Comparison of ENCODE assay signal across 19 mouse cellular contexts in the genomic region with DNA sequence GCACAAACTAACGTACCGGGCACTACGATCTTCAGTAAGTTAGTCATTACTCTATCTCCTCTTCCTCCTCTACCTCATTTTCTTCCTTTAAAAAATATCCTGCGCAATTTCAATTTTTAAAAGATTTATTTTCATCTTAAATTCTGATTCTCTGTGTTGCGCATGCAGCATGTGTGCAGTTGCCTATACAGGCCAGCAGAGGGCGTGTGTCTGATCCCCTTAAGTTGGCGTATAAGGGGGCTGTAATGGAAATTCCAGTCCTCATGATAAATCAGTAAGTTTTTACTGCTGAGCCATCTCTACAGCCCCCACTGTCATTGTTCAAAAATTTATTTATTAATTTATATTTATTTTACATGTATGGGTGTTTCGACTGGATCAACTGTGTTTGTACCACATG. TPM values are rescaled to one million over a fixed set of nuclear protein-coding genes. Genes with fewer than 3 reads are reported as not detected.
DNase-seq lines count a peak whose midpoint lies in the region; ATAC-seq and TF ChIP-seq lines count a peak whose summit lies in the region.
"Had no signal": no experiment of that assay in that cellular context is flagged by ENCODE, and none has a peak within 500 bp of the region (broad histone marks: within the 10 kb centered on the region; RNA-seq: fewer than 3 reads in every experiment).

No protein-coding gene starts in this region.

- WGBS in hindbrain, postnatal 0 days, result 71% methylated on average over 8 of the region's 8 CpGs
- 69% methylated on average over 8 of the region's 8 CpGs for WGBS in hindbrain, embryonic 11.5 days
- 72% methylated on average over 8 of the region's 8 CpGs for WGBS in midbrain, postnatal 0 days
- WGBS in midbrain, embryonic 10.5 days, result 72% methylated on average over 8 of the region's 8 CpGs
- 70% methylated on average over 8 of the region's 8 CpGs for WGBS in hindbrain, embryonic 10.5 days

- H3K9me3 ChIP-seq in hindbrain, postnatal 0 days (ENCODE audit: low read length), result no peaks in the 10 kb centered on the region
- no peaks in the 10 kb centered on the region for H3K9me3 ChIP-seq in hindbrain, embryonic 11.5 days (ENCODE audit: control insufficient read depth, low read length)
- no peaks in the 10 kb centered on the region for H3K9me3 ChIP-seq in midbrain, postnatal 0 days (ENCODE audit: low read length)
- H3K9me3 ChIP-seq in midbrain, embryonic 10.5 days (replicated peaks), result no peaks in the 10 kb centered on the region
- no peaks in the 10 kb centered on the region for H3K9me3 ChIP-seq in MEL (replicated peaks; ENCODE audit: insufficient read depth, low read length)
- H3K9me3 ChIP-seq in hindbrain, embryonic 10.5 days, result no peaks in the 10 kb centered on the region
- H3K9me3 ChIP-seq: embryonic facial prominence, embryonic 12.5 days; forebrain, embryonic 15.5 days; megakaryocyte, embryonic 14.5 days; neural tube, embryonic 13.5 days had no signal

- peak; percentile 66 for TF ChIP-seq CTCF in hindbrain, postnatal 0 days (IDR thresholded peaks at IDR 0.05; ENCODE audit: low read depth)
- TF ChIP-seq CTCF in midbrain, postnatal 0 days (IDR thresholded peaks at IDR 0.05), result peak; percentile 69
- peak in 2 of 3 experiments; percentile 75 to 77; a peak in 4 of 6 replicates for TF ChIP-seq CTCF in MEL (IDR thresholded peaks at IDR 0.05 in 2 of 3, conservative IDR thresholded peaks at IDR 0.05 in 1 of 3; ENCODE audit: control insufficient read depth in 1 of 3, insufficient read depth in 1 of 3, low read depth in 2 of 3, low read length in 3 of 3, poor library complexity in 1 of 3, severe bottlenecking in 1 of 3)

- no peak for TF ChIP-seq POLR2A in MEL (IDR thresholded peaks at IDR 0.05; ENCODE audit: control insufficient read depth in 1 of 2, insufficient read depth in 1 of 2, low read depth in 1 of 2, low read length in 2 of 2, poor library complexity in 1 of 2)

- H3K27ac ChIP-seq in hindbrain, postnatal 0 days, result no peak overlapping the region
- no peak overlapping the region for H3K27ac ChIP-seq in hindbrain, embryonic 11.5 days (ENCODE audit: low read depth, low read length)
- H3K27ac ChIP-seq in midbrain, postnatal 0 days (ENCODE audit: low read depth, low read length), result no peak overlapping the region
- no peak overlapping the region for H3K27ac ChIP-seq in midbrain, embryonic 10.5 days (replicated peaks)
- H3K27ac ChIP-seq in MEL (ENCODE audit: control insufficient read depth, low read depth, low read length), result no peak overlapping the region
- no peak overlapping the region for H3K27ac ChIP-seq in hindbrain, embryonic 10.5 days
- H3K27ac ChIP-seq: embryonic facial prominence, embryonic 12.5 days; forebrain, embryonic 15.5 days; neural tube, embryonic 13.5 days had no signal

- H3K9ac ChIP-seq in hindbrain, postnatal 0 days (replicated peaks; ENCODE audit: low read length), result no peak overlapping the region
- no peak overlapping the region for H3K9ac ChIP-seq in hindbrain, embryonic 11.5 days (ENCODE audit: low read depth, low read length)
- no peak overlapping the region for H3K9ac ChIP-seq in midbrain, postnatal 0 days (replicated peaks; ENCODE audit: low read length, poor library complexity, severe bottlenecking)
- H3K9ac ChIP-seq in MEL (ENCODE audit: control insufficient read depth, low read depth, low read length, poor library complexity, severe bottlenecking), result no peak overlapping the region
- H3K9ac ChIP-seq: embryonic facial prominence, embryonic 12.5 days; forebrain, embryonic 15.5 days; neural tube, embryonic 13.5 days had no signal

- TF ChIP-seq RAD21 in MEL (IDR thresholded peaks at IDR 0.05; ENCODE audit: low read depth, low read length), result no peak

- no peak overlapping the region for H3K4me3 ChIP-seq in hindbrain, postnatal 0 days (ENCODE audit: low read length)
- no peak overlapping the region for H3K4me3 ChIP-seq in hindbrain, embryonic 11.5 days (ENCODE audit: low read depth, low read length)
- no peak overlapping the region for H3K4me3 ChIP-seq in midbrain, postnatal 0 days (ENCODE audit: low read depth, low read length)
- no peak overlapping the region for H3K4me3 ChIP-seq in midbrain, embryonic 10.5 days
- H3K4me3 ChIP-seq in MEL (ENCODE audit: control insufficient read depth in 1 of 2, insufficient read depth in 1 of 2, low read depth in 2 of 2, low read length in 2 of 2), result no peak overlapping the region
- H3K4me3 ChIP-seq in hindbrain, embryonic 10.5 days, result no peak overlapping the region
- H3K4me3 ChIP-seq: embryonic facial prominence, embryonic 12.5 days; forebrain, embryonic 15.5 days; megakaryocyte, embryonic 14.5 days; neural tube, embryonic 13.5 days had no signal

- no peak for ATAC-seq in hindbrain, postnatal 0 days
- no peak for ATAC-seq in hindbrain, embryonic 11.5 days (ENCODE audit: low FRiP score)
- ATAC-seq in midbrain, postnatal 0 days (ENCODE audit: low FRiP score), result no peak
- ATAC-seq in erythroid progenitor cell, adult 5-6 weeks (replicated peaks; ENCODE audit: low FRiP score, poor library complexity, severe bottlenecking), result no peak
- ATAC-seq: forebrain, embryonic 15.5 days; intestine, embryonic 16.5 days had no signal

- no peaks in the 10 kb centered on the region for H3K36me3 ChIP-seq in hindbrain, postnatal 0 days (ENCODE audit: insufficient read depth, low read length)
- no peaks in the 10 kb centered on the region for H3K36me3 ChIP-seq in hindbrain, embryonic 11.5 days (ENCODE audit: control insufficient read depth, insufficient read depth, low read length)
- no peaks in the 10 kb centered on the region for H3K36me3 ChIP-seq in midbrain, postnatal 0 days (ENCODE audit: insufficient read depth, low read length)
- no peaks in the 10 kb centered on the region for H3K36me3 ChIP-seq in midbrain, embryonic 10.5 days
- H3K36me3 ChIP-seq in MEL (ENCODE audit: control insufficient read depth in 1 of 2, insufficient read depth in 2 of 2, low read length in 2 of 2), result no peaks in the 10 kb centered on the region
- no peaks in the 10 kb centered on the region for H3K36me3 ChIP-seq in hindbrain, embryonic 10.5 days
- H3K36me3 ChIP-seq: embryonic facial prominence, embryonic 12.5 days; forebrain, embryonic 15.5 days; neural tube, embryonic 13.5 days had no signal

- H3K4me2 ChIP-seq in hindbrain, postnatal 0 days (ENCODE audit: low read depth, low read length), result no peak overlapping the region
- no peak overlapping the region for H3K4me2 ChIP-seq in hindbrain, embryonic 11.5 days (replicated peaks; ENCODE audit: low read depth, low read length)
- H3K4me2 ChIP-seq in midbrain, postnatal 0 days (ENCODE audit: low read depth, low read length, poor library complexity, severe bottlenecking), result no peak overlapping the region
- H3K4me2 ChIP-seq: embryonic facial prominence, embryonic 12.5 days; forebrain, embryonic 15.5 days; neural tube, embryonic 13.5 days had no signal

- H3K27me3 ChIP-seq in hindbrain, postnatal 0 days (ENCODE audit: insufficient read depth, low read length), result no peaks in the 10 kb centered on the region
- no peaks in the 10 kb centered on the region for H3K27me3 ChIP-seq in hindbrain, embryonic 11.5 days (ENCODE audit: control insufficient read depth, insufficient read depth, low read length)
- no peaks in the 10 kb centered on the region for H3K27me3 ChIP-seq in midbrain, postnatal 0 days (ENCODE audit: insufficient read depth, low read length)
- H3K27me3 ChIP-seq in midbrain, embryonic 10.5 days (ENCODE audit: low read depth, poor library complexity, severe bottlenecking), result no peaks in the 10 kb centered on the region
- peaks cover 2 to 3% of the 10 kb centered on the region in 2 experiments; a peak in 3 of 4 replicates for H3K27me3 ChIP-seq in MEL (ENCODE audit: control insufficient read depth in 1 of 2, insufficient read depth in 2 of 2, low read length in 2 of 2)
- no peaks in the 10 kb centered on the region for H3K27me3 ChIP-seq in hindbrain, embryonic 10.5 days (ENCODE audit: insufficient read depth, poor library complexity, severe bottlenecking)
- H3K27me3 ChIP-seq: embryonic facial prominence, embryonic 12.5 days; forebrain, embryonic 15.5 days; neural tube, embryonic 13.5 days had no signal

- H3K79me2 ChIP-seq in MEL (ENCODE audit: control insufficient read depth, insufficient read depth, low read length, poor library complexity), result no peaks in the 10 kb centered on the region

- peak; percentile 31 for DNase-seq in hindbrain, postnatal 0 days (ENCODE audit: low spot score)
- DNase-seq in hindbrain, embryonic 11.5 days (ENCODE audit: low spot score), result no peak
- DNase-seq in midbrain, postnatal 0 days (ENCODE audit: low spot score), result no peak
- no peak for DNase-seq in midbrain, embryonic 10.5 days (ENCODE audit: low spot score)
- DNase-seq in MEL (ENCODE audit: low read depth, low spot score), result peak; percentile 67
- DNase-seq in naive thymus-derived CD4-positive, alpha-beta T cell, adult 2 months (ENCODE audit: low read depth), result peak; percentile 29
- no peak for DNase-seq in hindbrain, embryonic 10.5 days (ENCODE audit: low spot score)
- DNase-seq: adrenal gland, adult 8-10 months; cerebellum, adult 2 months; heart, postnatal 10 days had no signal

- TF ChIP-seq EP300 in MEL (IDR thresholded peaks at IDR 0.05; ENCODE audit: low read depth in 1 of 2, low read length in 2 of 2), result no peak

- H3K4me1 ChIP-seq in hindbrain, postnatal 0 days (ENCODE audit: insufficient read depth, low read length), result no peaks in the 10 kb centered on the region
- H3K4me1 ChIP-seq in hindbrain, embryonic 11.5 days (replicated peaks; ENCODE audit: control insufficient read depth, insufficient read depth, low read length), result no peaks in the 10 kb centered on the region
- no peaks in the 10 kb centered on the region for H3K4me1 ChIP-seq in midbrain, postnatal 0 days (ENCODE audit: insufficient read depth, low read length)
- H3K4me1 ChIP-seq in midbrain, embryonic 10.5 days, result peaks cover 9% of the 10 kb centered on the region
- H3K4me1 ChIP-seq in MEL (ENCODE audit: control insufficient read depth in 1 of 2, insufficient read depth in 2 of 2, low read length in 2 of 2), result no peaks in the 10 kb centered on the region
- H3K4me1 ChIP-seq in hindbrain, embryonic 10.5 days (replicated peaks), result peaks cover 6% of the 10 kb centered on the region
- H3K4me1 ChIP-seq: embryonic facial prominence, embryonic 12.5 days had no signal

RNA-seq across cellular contexts. Expression of gene Olfr1423, which starts 25.4 kb away (rescaled TPM):
- not detected in 2 replicates for total RNA-seq in hindbrain, postnatal 0 days (2014; rRNA removed)
- polyA plus RNA-seq in hindbrain, postnatal 0 days (2015; fragmentation: Nextera tagmentation; extraction: Ambion mirVana), result not detected in 2 replicates
- polyA plus RNA-seq in hindbrain, embryonic 11.5 days (2014; fragmentation: Nextera tagmentation; extraction: Ambion mirVana), result not detected in 2 replicates
- not detected in 2 replicates for total RNA-seq in midbrain, postnatal 0 days (2014; rRNA removed)
- not detected in 2 replicates for polyA plus RNA-seq in midbrain, postnatal 0 days (2015; fragmentation: Nextera tagmentation; extraction: Ambion mirVana)
- polyA plus RNA-seq in midbrain, embryonic 10.5 days (2016; fragmentation: Nextera tagmentation; extraction: Ambion mirVana), result 0.02 TPM in 1 of 2 replicates, not detected in the other
- 0.04 TPM in 1 of 2 replicates, not detected in the other for total RNA-seq in MEL (2012; rRNA removed)
- under 1 TPM in 1 of 2 experiments, not detected in 1; 0.25 TPM for polyA plus RNA-seq in MEL (2012; ENCODE audit: insufficient read depth in 1 of 2, insufficient read length in 2 of 2, low read depth in 1 of 2, low replicate concordance in 2 of 2, missing spikeins in 1 of 2)
- total RNA-seq in erythroid progenitor cell, adult 5-6 weeks (2015; ENCODE audit: low replicate concordance), result not detected in 2 replicates
- total RNA-seq in erythroid progenitor cell, adult 5-6 weeks (2017; ENCODE audit: low replicate concordance), result not detected in 2 replicates
- 0.03 and 0.04 TPM in 2 replicates for polyA plus RNA-seq in hindbrain, embryonic 10.5 days (2016; fragmentation: Nextera tagmentation; extraction: Ambion mirVana)
- total RNA-seq: adrenal gland, adult 8-10 months; gastrocnemius, postnatal 4 days; heart, postnatal 10 days had no signal
- polyA plus RNA-seq: cerebellum, adult 2 months; embryonic facial prominence, embryonic 12.5 days; forebrain, embryonic 15.5 days; intestine, embryonic 16.5 days; limb, embryonic 14.5 days; neural tube, embryonic 13.5 days had no signal

RNA-seq across cellular contexts. Expression of gene Olfr1424, which starts 46.8 kb away (rescaled TPM):
- total RNA-seq in hindbrain, postnatal 0 days (2014; rRNA removed), result not detected in 2 replicates
- not detected in 2 replicates for polyA plus RNA-seq in hindbrain, postnatal 0 days (2015; fragmentation: Nextera tagmentation; extraction: Ambion mirVana)
- polyA plus RNA-seq in hindbrain, embryonic 11.5 days (2014; fragmentation: Nextera tagmentation; extraction: Ambion mirVana), result not detected in 2 replicates
- total RNA-seq in midbrain, postnatal 0 days (2014; rRNA removed), result not detected in 2 replicates
- polyA plus RNA-seq in midbrain, postnatal 0 days (2015; fragmentation: Nextera tagmentation; extraction: Ambion mirVana), result not detected in 2 replicates
- polyA plus RNA-seq in midbrain, embryonic 10.5 days (2016; fragmentation: Nextera tagmentation; extraction: Ambion mirVana), result not detected in 2 replicates
- not detected in 2 replicates for total RNA-seq in MEL (2012; rRNA removed)
- polyA plus RNA-seq in MEL (2012; ENCODE audit: insufficient read depth in 1 of 2, insufficient read length in 2 of 2, low read depth in 1 of 2, low replicate concordance in 2 of 2, missing spikeins in 1 of 2), result not detected
- total RNA-seq in erythroid progenitor cell, adult 5-6 weeks (2015; ENCODE audit: low replicate concordance), result not detected in 2 replicates
- total RNA-seq in erythroid progenitor cell, adult 5-6 weeks (2017; ENCODE audit: low replicate concordance), result not detected in 2 replicates
- not detected in 2 replicates for polyA plus RNA-seq in hindbrain, embryonic 10.5 days (2016; fragmentation: Nextera tagmentation; extraction: Ambion mirVana)
- total RNA-seq: adrenal gland, adult 8-10 months; ES-E14; gastrocnemius, postnatal 4 days; heart, postnatal 10 days had no signal
- polyA plus RNA-seq: cerebellum, adult 2 months; embryonic facial prominence, embryonic 12.5 days; forebrain, embryonic 15.5 days; intestine, embryonic 16.5 days; limb, embryonic 14.5 days; neural tube, embryonic 13.5 days had no signal

RNA-seq across cellular contexts. Expression of gene Osbp, which starts 50.0 kb away (rescaled TPM):
- total RNA-seq in hindbrain, postnatal 0 days (2014; rRNA removed), result 25.5 and 28.0 TPM in 2 replicates
- polyA plus RNA-seq in hindbrain, postnatal 0 days (2015; fragmentation: Nextera tagmentation; extraction: Ambion mirVana), result 2.5 and 2.6 TPM in 2 replicates
- 7.5 and 8.3 TPM in 2 replicates for polyA plus RNA-seq in hindbrain, embryonic 11.5 days (2014; fragmentation: Nextera tagmentation; extraction: Ambion mirVana)
- 24.6 and 28.1 TPM in 2 replicates for total RNA-seq in midbrain, postnatal 0 days (2014; rRNA removed)
- 2.8 TPM in 2 replicates for polyA plus RNA-seq in midbrain, postnatal 0 days (2015; fragmentation: Nextera tagmentation; extraction: Ambion mirVana)
- polyA plus RNA-seq in midbrain, embryonic 10.5 days (2016; fragmentation: Nextera tagmentation; extraction: Ambion mirVana), result 2.7 and 2.9 TPM in 2 replicates
- total RNA-seq in MEL (2012; rRNA removed), result 16.4 and 16.5 TPM in 2 replicates
- 10 to 100 TPM; 38.8 to 64.6 TPM for polyA plus RNA-seq in MEL (2012; ENCODE audit: insufficient read depth in 1 of 2, insufficient read length in 2 of 2, low read depth in 1 of 2, low replicate concordance in 2 of 2, missing spikeins in 1 of 2)
- total RNA-seq in erythroid progenitor cell, adult 5-6 weeks (2015; ENCODE audit: low replicate concordance), result 23.5 and 34.6 TPM in 2 replicates
- 32.1 and 32.3 TPM in 2 replicates for total RNA-seq in erythroid progenitor cell, adult 5-6 weeks (2017; ENCODE audit: low replicate concordance)
- 2.9 and 3.1 TPM in 2 replicates for polyA plus RNA-seq in hindbrain, embryonic 10.5 days (2016; fragmentation: Nextera tagmentation; extraction: Ambion mirVana)

Comparison
In these comparisons a context has a peak if more than half of its experiments do, and no peak if none do; other contexts are left out.
1. DNase-seq: peak in hindbrain, postnatal 0 days (single experiment), MEL (single experiment) and naive thymus-derived CD4-positive, alpha-beta T cell, adult 2 months (single experiment); none in hindbrain, embryonic 11.5 days (single experiment), midbrain, postnatal 0 days (single experiment), midbrain, embryonic 10.5 days (single experiment) and hindbrain, embryonic 10.5 days (single experiment).
2. Peak in every context shown above with its lines, with median percentiles within 50 percentile points of each other: CTCF ChIP-seq.